Mouse (Mus musculus) lung, adult 2 months (tissue): ENCODE data around the gene Bbox1.

Experiments used
- CTCF ChIP-seq: fragments of 200-500 bp; IDR thresholded peaks from 2 replicates; pipeline ENCODE4 v1.5.1; 2011; ENCODE audit warnings: mild to moderate bottlenecking, low read length, control low read depth; ENCODE audit not compliant: insufficient read depth
- POLR2A ChIP-seq: fragments of 200-500 bp; IDR thresholded peaks from 2 replicates; pipeline ENCODE4 v1.6.1; 2011; ENCODE audit warnings: low read depth, mild to moderate bottlenecking, control low read depth, low read length, borderline replicate concordance; ENCODE audit errors: extremely low read depth

DNA sequence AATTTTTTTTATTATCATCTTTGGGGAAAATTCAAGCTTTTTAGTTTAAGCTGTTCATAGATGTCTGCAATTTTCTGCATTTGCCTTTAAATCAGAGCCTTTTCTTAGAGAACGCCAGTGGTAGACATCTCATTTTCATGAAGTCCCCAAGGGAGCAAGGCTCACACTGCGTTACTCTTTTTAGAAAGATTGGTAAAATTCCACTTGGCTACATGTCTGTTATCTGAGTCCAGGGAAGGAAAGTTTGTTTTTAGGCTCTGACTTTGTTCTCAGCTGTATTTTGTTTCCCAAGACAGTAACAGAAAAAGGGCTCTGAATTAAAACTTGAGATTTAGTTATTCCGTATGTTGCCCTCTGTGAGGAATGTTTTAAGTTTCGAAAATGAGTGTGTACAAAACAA, 5.6 kb upstream of the Bbox1 start:
- TF ChIP-seq POLR2A (no peak), CTCF (no peak)
